Mouse (Mus musculus): Measurements from ENCODE around the gene Ddx43.

DNA sequence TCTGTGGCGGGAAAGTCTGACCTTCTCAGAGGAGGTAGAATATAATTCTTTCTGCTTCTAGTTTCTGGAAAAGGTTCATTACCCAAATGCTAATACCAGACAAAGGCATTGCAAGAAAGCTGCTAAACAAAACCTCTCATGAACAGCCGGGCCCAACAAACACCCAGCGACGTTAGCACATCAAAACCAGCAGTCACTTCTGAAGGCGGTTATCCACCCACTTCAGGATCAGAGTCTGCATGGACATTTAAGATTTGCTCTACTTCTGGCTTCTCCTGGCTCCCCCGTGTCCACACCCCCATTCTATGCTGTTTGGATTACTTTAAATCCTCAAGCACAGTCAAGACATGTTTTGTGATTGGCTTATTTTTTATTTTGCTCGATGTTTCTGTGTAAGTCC, 975 bp upstream of the Ddx43 start:
- TF ChIP-seq CTCF (IDR thresholded peaks at IDR 0.05; ENCODE audit: borderline replicate concordance, insufficient read depth, low read depth, low read length), result no peak
- no peak for TF ChIP-seq POLR2A (IDR thresholded peaks at IDR 0.05; ENCODE audit: borderline replicate concordance, insufficient read depth, low read length)

Data from cerebellum, adult 2 months (tissue).